Mouse (Mus musculus) embryo, embryonic 11.5 days (tissue): ENCODE data around the gene Upk3b.
"Not testable (repeated sequence)": the region's sequence is repeated elsewhere in the genome, so short reads cannot be mapped to it uniquely, and the experiment has no call there.

Source experiments
- DNase-seq: peaks from one replicate; pipeline ENCODE4 v3.0.0-alpha.2; 2012; ENCODE audit warnings: low read depth, low spot score

Upk3b gene

GRCm38 (mm10) chr5:136034868-136035267 lies 3.4 kb upstream of the Upk3b start:
- no peak for DNase-seq

GRCm38 (mm10) chr5:136035285-136035684 lies 3.0 kb upstream of the Upk3b start:
- DNase-seq, result no peak

- DNase-seq, result no peak
Observed at GRCm38 (mm10) chr5:136036667-136037066, 1.6 kb upstream of the Upk3b start.

GRCm38 (mm10) chr5:136040210-136040609 lies 1.9 kb downstream of the Upk3b start:
- no peak for DNase-seq

- no peak for DNase-seq
Observed at GRCm38 (mm10) chr5:136041260-136041659, 3.0 kb downstream of the Upk3b start.

- DNase-seq, result no peak
Observed at GRCm38 (mm10) chr5:136041666-136042065, 3.4 kb downstream of the Upk3b start.

GRCm38 (mm10) chr5:136044865-136045264 lies 6.6 kb downstream of the Upk3b start:
- no peak for DNase-seq

GRCm38 (mm10) chr5:136045408-136045807 lies 7.1 kb downstream of the Upk3b start:
- DNase-seq, result no peak

GRCm38 (mm10) chr5:136045987-136046386 lies 7.7 kb downstream of the Upk3b start:
- peak; percentile 69 for DNase-seq

GRCm38 (mm10) chr5:136048541-136048940 lies 10.2 kb downstream of the Upk3b start:
- not testable (repeated sequence) for DNase-seq

- no peak for DNase-seq
Observed at GRCm38 (mm10) chr5:136049926-136050325, 11.6 kb downstream of the Upk3b start.

GRCm38 (mm10) chr5:136051231-136052085 lies 13.2 kb downstream of the Upk3b start:
- peak; percentile 77 for DNase-seq

- DNase-seq, result no peak
Observed at GRCm38 (mm10) chr5:136052861-136053655, 14.8 kb downstream of the Upk3b start.

GRCm38 (mm10) chr5:136054301-136055077 lies 16.2 kb downstream of the Upk3b start, which contains the start of gene Upk3bl:
TSS of gene Upk3bl (plus strand) at chr5:136054492.
- no peak for DNase-seq

- DNase-seq, result no peak
Observed at GRCm38 (mm10) chr5:136056062-136056461, 17.8 kb downstream of the Upk3b start.

- DNase-seq, result no peak
Observed at GRCm38 (mm10) chr5:136057085-136057484, 18.8 kb downstream of the Upk3b start.

- DNase-seq, result no peak
Observed at GRCm38 (mm10) chr5:136061567-136061966, 23.3 kb downstream of the Upk3b start.

- DNase-seq, result no peak
Observed at GRCm38 (mm10) chr5:136063920-136064319, 25.6 kb downstream of the Upk3b start.

GRCm38 (mm10) chr5:136066404-136067148 lies 28.3 kb downstream of the Upk3b start:
- DNase-seq, result not testable (repeated sequence)

- no peak for DNase-seq
Observed at GRCm38 (mm10) chr5:136069411-136069810, 31.1 kb downstream of the Upk3b start.

GRCm38 (mm10) chr5:136073051-136073450 lies 34.8 kb downstream of the Upk3b start:
- no peak for DNase-seq
